In genomic region chr4:43031237-43031995, GRCm38 (mm10) we compare ENCODE assay signal across 7 mouse cellular contexts. TPM values are rescaled to one million over a fixed set of nuclear protein-coding genes. Genes with fewer than 3 reads are reported as not detected.
DNase-seq lines count a peak whose midpoint lies in the region; ATAC-seq lines count a peak whose summit lies in the region.

Gene Stoml2, minus strand, starts transcription at chr4:43031710.

- under 1% methylated on average over 38 of the region's 38 CpGs for WGBS in embryonic facial prominence, embryonic 11.5 days
- WGBS in limb, embryonic 11.5 days: under 1% methylated on average over 38 of the region's 38 CpGs
- WGBS in midbrain, embryonic 14.5 days: under 1% methylated on average over 38 of the region's 38 CpGs

- no peaks in the 10 kb centered on the region for H3K4me1 ChIP-seq in embryonic facial prominence, embryonic 11.5 days (ENCODE audit: control insufficient read depth, insufficient read depth, low read length)
- peaks cover 6% of the 10 kb centered on the region; the same call in 1 of the 2 replicates for H3K4me1 ChIP-seq in limb, embryonic 11.5 days (ENCODE audit: control insufficient read depth, insufficient read depth, low read length)
- H3K4me1 ChIP-seq in midbrain, embryonic 14.5 days (ENCODE audit: control insufficient read depth, insufficient read depth, low read length): peaks cover 22% of the 10 kb centered on the region

- H3K27me3 ChIP-seq in embryonic facial prominence, embryonic 11.5 days (ENCODE audit: control insufficient read depth, insufficient read depth, low read length): no peaks in the 10 kb centered on the region
- H3K27me3 ChIP-seq in limb, embryonic 11.5 days (ENCODE audit: control insufficient read depth, insufficient read depth, low read length): no peaks in the 10 kb centered on the region
- H3K27me3 ChIP-seq in midbrain, embryonic 14.5 days (ENCODE audit: control insufficient read depth, insufficient read depth, low read length): no peaks in the 10 kb centered on the region

- H3K4me2 ChIP-seq in embryonic facial prominence, embryonic 11.5 days (ENCODE audit: low read depth, low read length): peak within 1 kb of the TSS; percentile 77
- peak within 1 kb of the TSS; percentile 76 for H3K4me2 ChIP-seq in limb, embryonic 11.5 days (ENCODE audit: low read depth, severe bottlenecking)
- peak within 1 kb of the TSS; percentile 87 for H3K4me2 ChIP-seq in midbrain, embryonic 14.5 days (ENCODE audit: low read length)

- H3K9ac ChIP-seq in embryonic facial prominence, embryonic 11.5 days (replicated peaks; ENCODE audit: low read length): peak within 1 kb of the TSS; percentile 87
- peak within 1 kb of the TSS; percentile 92 for H3K9ac ChIP-seq in limb, embryonic 11.5 days (ENCODE audit: low read length)
- peak within 1 kb of the TSS; percentile 65 for H3K9ac ChIP-seq in midbrain, embryonic 14.5 days (replicated peaks; ENCODE audit: low read length)

- H3K4me3 ChIP-seq in embryonic facial prominence, embryonic 11.5 days (ENCODE audit: low read depth, low read length): peak within 1 kb of the TSS; percentile 69
- peak within 1 kb of the TSS; percentile 81 for H3K4me3 ChIP-seq in limb, embryonic 11.5 days (ENCODE audit: low read depth, low read length)
- peak within 1 kb of the TSS; percentile 51 for H3K4me3 ChIP-seq in midbrain, embryonic 14.5 days (replicated peaks; ENCODE audit: low read depth, low read length)

- peak; percentile 92 for ATAC-seq in embryonic facial prominence, embryonic 11.5 days (replicated peaks; ENCODE audit: insufficient number of reproducible peaks, low FRiP score, low TSS enrichment, low read depth)
- ATAC-seq in limb, embryonic 11.5 days (ENCODE audit: insufficient number of reproducible peaks, low FRiP score, low TSS enrichment, low read depth): peak; percentile 93
- peak; percentile 95 for ATAC-seq in midbrain, embryonic 14.5 days (ENCODE audit: low FRiP score, low TSS enrichment)

- H3K9me3 ChIP-seq in embryonic facial prominence, embryonic 11.5 days (replicated peaks; ENCODE audit: control insufficient read depth, low read length): no peaks in the 10 kb centered on the region
- H3K9me3 ChIP-seq in limb, embryonic 11.5 days (ENCODE audit: control insufficient read depth, low read length): no peaks in the 10 kb centered on the region
- H3K9me3 ChIP-seq in midbrain, embryonic 14.5 days (ENCODE audit: control insufficient read depth, low read length): no peaks in the 10 kb centered on the region

- peak within 1 kb of the TSS; percentile 72 for H3K27ac ChIP-seq in embryonic facial prominence, embryonic 11.5 days (replicated peaks; ENCODE audit: low read depth, low read length)
- peak within 1 kb of the TSS; percentile 71 for H3K27ac ChIP-seq in limb, embryonic 11.5 days (replicated peaks; ENCODE audit: low read depth, low read length)
- H3K27ac ChIP-seq in midbrain, embryonic 14.5 days (replicated peaks; ENCODE audit: low read depth, low read length): peak within 1 kb of the TSS; percentile 92

- no peaks in the 10 kb centered on the region; the same call in 1 of the 2 replicates for H3K36me3 ChIP-seq in embryonic facial prominence, embryonic 11.5 days (replicated peaks; ENCODE audit: control insufficient read depth, insufficient read depth, low read depth, low read length)
- peaks cover 10% of the 10 kb centered on the region for H3K36me3 ChIP-seq in limb, embryonic 11.5 days (ENCODE audit: control insufficient read depth, insufficient read depth, low read length)
- H3K36me3 ChIP-seq in midbrain, embryonic 14.5 days (ENCODE audit: control insufficient read depth, insufficient read depth, low read length): peaks cover 70% of the 10 kb centered on the region

- peak; percentile 96 for DNase-seq in adrenal gland, postnatal 14 days
- peak; percentile 97 for DNase-seq in embryonic facial prominence, embryonic 11.5 days (ENCODE audit: low spot score)
- peak; percentile 99 for DNase-seq in heart, adult 11 months
- DNase-seq in kidney, adult 18-20 months: peak; percentile 92
- DNase-seq in limb, embryonic 11.5 days (ENCODE audit: low spot score): peak; percentile 93
- DNase-seq in midbrain, embryonic 14.5 days: peak; percentile 96
- peak; percentile 75 to 85 for DNase-seq in spleen, adult 18-20 months

RNA-seq across cellular contexts. Expression of gene Stoml2, which starts in this region (rescaled TPM):
- 200 and 206 TPM in 2 replicates for total RNA-seq in adrenal gland, postnatal 14 days (2021)
- 410 TPM in 2 replicates for polyA plus RNA-seq in embryonic facial prominence, embryonic 11.5 days (2014; fragmentation: Nextera tagmentation; extraction: Ambion mirVana)
- polyA plus RNA-seq in limb, embryonic 11.5 days (2014; fragmentation: Nextera tagmentation; extraction: Ambion mirVana): 411 and 426 TPM in 2 replicates
- 219 and 222 TPM in 2 replicates for polyA plus RNA-seq in midbrain, embryonic 14.5 days (2014; fragmentation: Nextera tagmentation; extraction: Ambion mirVana)

Comparison
In these comparisons a context has a peak if more than half of its experiments do, and no peak if none do; other contexts are left out.
1. Peak in every context shown above with its lines: DNase-seq, ATAC-seq, H3K4me3 ChIP-seq and H3K27ac ChIP-seq.